Mouse (Mus musculus) spleen, adult 2 months (tissue): Measurements from ENCODE around the gene Rslcan18.

Experiments used
- CTCF ChIP-seq: fragments of 200-500 bp; IDR thresholded peaks from 2 replicates; pipeline ENCODE4 v1.5.1; 2011; ENCODE audit warnings: mild to moderate bottlenecking, inconsistent platforms; ENCODE audit not compliant: insufficient read depth, insufficient read length, insufficient replicate concordance; ENCODE audit errors: extremely low read depth
- POLR2A ChIP-seq: fragments of 200-500 bp; IDR thresholded peaks from 2 replicates; pipeline ENCODE4 v1.6.1; 2011; ENCODE audit warnings: low read depth, low read length, inconsistent platforms

GRCm38 (mm10) chr13:67108194-67108820 lies 7.8 kb downstream of the Rslcan18 start, which contains the start of gene Gm28557:
- TF ChIP-seq CTCF (peak; percentile 45; the same call in 1 of the 2 replicates), POLR2A (no peak; the same call in 1 of the 2 replicates)
